Mouse (Mus musculus): ENCODE data around the gene Wnt2.

Gene Wnt2

GRCm38 (mm10) chr6:17978324-17978723 is 52.1 kb downstream of the Wnt2 start:
- no peak for DNase-seq (ENCODE audit: low spot score in 2 of 2)

GRCm38 (mm10) chr6:17977165-17977564 is 53.2 kb downstream of the Wnt2 start:
- DNase-seq (ENCODE audit: low spot score in 2 of 2): no peak

GRCm38 (mm10) chr6:17974416-17974815 is 56.0 kb downstream of the Wnt2 start:
- DNase-seq (ENCODE audit: low spot score in 2 of 2): no peak

GRCm38 (mm10) chr6:17971393-17971792 is 59.0 kb downstream of the Wnt2 start:
- no peak for DNase-seq (ENCODE audit: low spot score in 2 of 2)

- no peak for DNase-seq (ENCODE audit: low spot score in 2 of 2)
Observed at GRCm38 (mm10) chr6:17969815-17970214, 60.6 kb downstream of the Wnt2 start.

- peak in 1 of 2 experiments; percentile 11 for DNase-seq (ENCODE audit: low spot score in 2 of 2)
Observed at GRCm38 (mm10) chr6:17968467-17969144, 61.8 kb downstream of the Wnt2 start.

GRCm38 (mm10) chr6:17963455-17963854 is 66.9 kb downstream of the Wnt2 start:
- DNase-seq (ENCODE audit: low spot score in 2 of 2): no peak

GRCm38 (mm10) chr6:17951779-17952178 is 78.6 kb downstream of the Wnt2 start:
- no peak for DNase-seq (ENCODE audit: low spot score in 2 of 2)

GRCm38 (mm10) chr6:17949103-17949502 is 81.3 kb downstream of the Wnt2 start:
- DNase-seq (ENCODE audit: low spot score in 2 of 2): no peak

GRCm38 (mm10) chr6:17947130-17947831 is 83.1 kb downstream of the Wnt2 start:
- no peak for DNase-seq (ENCODE audit: low spot score in 2 of 2)

GRCm38 (mm10) chr6:17946456-17946855 is 83.9 kb downstream of the Wnt2 start:
- DNase-seq (ENCODE audit: low spot score in 2 of 2): no peak

- no peak for DNase-seq (ENCODE audit: low spot score in 2 of 2)
Observed at GRCm38 (mm10) chr6:17943877-17944617, 86.3 kb downstream of the Wnt2 start.

- DNase-seq (ENCODE audit: low spot score in 2 of 2): no peak
Observed at GRCm38 (mm10) chr6:17942344-17942743, 88.0 kb downstream of the Wnt2 start.

- no peak for DNase-seq (ENCODE audit: low spot score in 2 of 2)
Observed at GRCm38 (mm10) chr6:17941916-17942315, 88.5 kb downstream of the Wnt2 start.
